In the genomic region with DNA sequence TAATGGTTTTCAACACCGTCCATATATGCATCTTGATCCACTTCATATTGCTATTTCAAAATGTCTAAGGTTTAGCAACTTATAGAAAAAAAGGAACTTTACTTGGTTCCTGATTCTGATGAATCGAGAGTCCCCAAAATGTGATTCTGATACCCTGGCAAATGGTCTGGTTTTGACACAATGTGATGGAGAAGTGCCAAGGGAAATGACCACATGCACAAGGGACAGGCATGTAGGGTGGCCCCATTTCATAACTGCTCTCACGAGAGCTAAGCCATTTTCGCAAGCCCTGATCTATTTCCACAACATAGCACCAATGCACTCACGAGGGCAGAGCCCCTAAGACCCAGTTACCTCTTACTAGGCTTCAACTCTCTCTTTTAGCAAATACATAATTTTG, we compare ENCODE assay signal across 14 mouse cellular contexts. TPM values are rescaled to one million over a fixed set of nuclear protein-coding genes. Genes with fewer than 3 reads are reported as not detected.
DNase-seq lines count a peak whose midpoint lies in the region; ATAC-seq and TF ChIP-seq lines count a peak whose summit lies in the region.
"Had no signal": no experiment of that assay in that cellular context is flagged by ENCODE, and none has a peak within 500 bp of the region (broad histone marks: within the 10 kb centered on the region; RNA-seq: fewer than 3 reads in every experiment).

No protein-coding gene starts in this region.

- peak; percentile 93 for DNase-seq in heart, adult 11 months
- DNase-seq in heart, adult 8-10 months (ENCODE audit: low spot score), result no peak
- no peak for DNase-seq in left cerebral cortex, adult 2 months (ENCODE audit: extremely low spot score in 1 of 2, low spot score in 2 of 2)
- DNase-seq in left cerebral cortex, adult 8-10 months (ENCODE audit: low spot score in 2 of 2), result no peak
- DNase-seq in heart, postnatal 0 days (ENCODE audit: low spot score), result no peak
- DNase-seq in adrenal gland, adult 8-10 months, result no peak
- DNase-seq in spleen, postnatal 10 days (ENCODE audit: low spot score in 2 of 2), result no peak

- no peaks in the 10 kb centered on the region for H3K36me3 ChIP-seq in heart, postnatal 0 days (replicated peaks; ENCODE audit: control insufficient read depth, insufficient read depth, low read length)
- H3K36me3 ChIP-seq: embryonic facial prominence, embryonic 12.5 days; G1E; liver, embryonic 12.5 days had no signal

- no peak overlapping the region for H3K4me2 ChIP-seq in heart, postnatal 0 days (ENCODE audit: low read depth, low read length)
- H3K4me2 ChIP-seq: embryonic facial prominence, embryonic 12.5 days; liver, embryonic 12.5 days had no signal

- no peak for TF ChIP-seq EP300 in heart, postnatal 0 days (IDR thresholded peaks at IDR 0.05; ENCODE audit: low read depth)

- no peak for TF ChIP-seq CTCF in left cerebral cortex, adult 2 months (IDR thresholded peaks at IDR 0.05)
- TF ChIP-seq CTCF in heart, postnatal 0 days (IDR thresholded peaks at IDR 0.05; ENCODE audit: low read depth), result no peak

- intact Hi-C loops in left cerebral cortex, adult 2 months (cut with DNase I), result loop anchor here (1.0 to 2.0 kb wide), 2 partner anchors 17 to 21 kb away; no protein-coding TSS in a partner anchor

- H3K27me3 ChIP-seq in heart, postnatal 0 days (ENCODE audit: control insufficient read depth, insufficient read depth, low read length), result no peaks in the 10 kb centered on the region
- H3K27me3 ChIP-seq: embryonic facial prominence, embryonic 12.5 days; liver, embryonic 12.5 days had no signal

- WGBS in heart, postnatal 0 days, result 65% methylated on average over 5 of the region's 5 CpGs

- H3K9me3 ChIP-seq in heart, postnatal 0 days (replicated peaks; ENCODE audit: control insufficient read depth, low read length), result no peaks in the 10 kb centered on the region
- H3K9me3 ChIP-seq: embryonic facial prominence, embryonic 12.5 days; G1E; liver, embryonic 12.5 days had no signal

- no peak for ATAC-seq in heart, postnatal 0 days (ENCODE audit: insufficient read depth, low read depth)
- peak; percentile 96 for ATAC-seq in megakaryocyte, adult 5-6 weeks (ENCODE audit: poor library complexity, severe bottlenecking)
- ATAC-seq: forebrain, embryonic 14.5 days; intestine, postnatal 0 days; liver, embryonic 12.5 days had no signal

- peak overlapping the region; percentile 41; the same call in 1 of the 2 replicates for H3K27ac ChIP-seq in left cerebral cortex, adult 2 months
- H3K27ac ChIP-seq in heart, postnatal 0 days (ENCODE audit: low read depth), result peak overlapping the region; percentile 49
- H3K27ac ChIP-seq: liver, embryonic 12.5 days had no signal

- H3K4me1 ChIP-seq in heart, postnatal 0 days (ENCODE audit: control insufficient read depth, insufficient read depth), result peaks cover 11% of the 10 kb centered on the region; the same call in 1 of the 2 replicates
- H3K4me1 ChIP-seq: liver, embryonic 12.5 days had no signal

- no peak overlapping the region for H3K9ac ChIP-seq in heart, postnatal 0 days (replicated peaks; ENCODE audit: low read depth, low read length)
- H3K9ac ChIP-seq: embryonic facial prominence, embryonic 12.5 days; liver, embryonic 12.5 days had no signal

- no peak overlapping the region for H3K4me3 ChIP-seq in left cerebral cortex, adult 2 months
- H3K4me3 ChIP-seq in heart, postnatal 0 days (ENCODE audit: low read depth, low read length), result no peak overlapping the region
- H3K4me3 ChIP-seq: embryonic facial prominence, embryonic 12.5 days; liver, embryonic 12.5 days had no signal

RNA-seq across cellular contexts. Expression of a gene that starts 42.7 kb away (rescaled TPM):
- 1 to 10 TPM; 5.9 to 8.6 (median 7.2) TPM for total RNA-seq in heart, adult 8-10 months (2022)
- total RNA-seq in left cerebral cortex, adult 2 months (2021), result 10 to 100 TPM in 1 of 2 experiments, 1 to 10 TPM in 1; 7.4 to 10.8 TPM
- 10 to 100 TPM in 1 of 4 experiments, 1 to 10 TPM in 3; 9.2 to 15.2 (median 9.3) TPM for total RNA-seq in left cerebral cortex, adult 8-10 months (2022)
- total RNA-seq in heart, postnatal 0 days (2014; rRNA removed; ENCODE audit: low replicate concordance), result 12.9 and 14.3 TPM in 2 replicates
- polyA plus RNA-seq in heart, postnatal 0 days (2015; fragmentation: Nextera tagmentation; extraction: Ambion mirVana), result 4.1 and 5.5 TPM in 2 replicates
- 17.3 and 20.8 TPM in 2 replicates for total RNA-seq in megakaryocyte, adult 5-6 weeks (2015)
- 15.8 and 16.3 TPM in 2 replicates for total RNA-seq in megakaryocyte, adult 5-6 weeks (2017)
- 1 to 10 TPM; 4.0 to 8.7 (median 6.7) TPM for total RNA-seq in adrenal gland, adult 8-10 months (2022)
- total RNA-seq: megakaryocyte-erythroid progenitor cell, adult 5-6 weeks had no signal
